Mouse (Mus musculus) lung, embryonic 15.5 days (tissue): ENCODE data around the gene Emp2. TPM values are rescaled to one million over a fixed set of nuclear protein-coding genes. Genes with fewer than 3 reads are reported as not detected.

Experiments
- ATAC-seq: fragments of 200-750 bp; cut with Nextera tagmentation; 2 replicates; pipeline ENCODE4 v1.8.0; 2017; ENCODE audit warnings: moderate number of reproducible peaks, borderline replicate concordance; ENCODE audit not compliant: low FRiP score, low TSS enrichment; ENCODE audit errors: extremely low read depth
- H3K27ac ChIP-seq: fragments of 300-500 bp; sonication (generic); 2 replicates; pipeline ENCODE4 v1.5.1; 2015; ENCODE audit warnings: moderate library complexity, mild to moderate bottlenecking, inconsistent platforms
- H3K27me3 ChIP-seq: fragments of 300-500 bp; sonication (generic); 2 replicates; pipeline ENCODE4 v1.6.1; 2015; ENCODE audit warnings: inconsistent platforms
- H3K36me3 ChIP-seq: fragments of 300-500 bp; sonication (generic); 2 replicates; pipeline ENCODE4 v1.6.1; 2015; ENCODE audit warnings: inconsistent platforms
- H3K4me1 ChIP-seq: fragments of 300-500 bp; sonication (generic); 2 replicates; pipeline ENCODE4 v1.6.1; 2015; ENCODE audit warnings: inconsistent platforms
- H3K4me2 ChIP-seq: fragments of 300-500 bp; sonication (generic); 2 replicates; pipeline ENCODE4 v1.6.1; 2015; ENCODE audit warnings: inconsistent platforms, mild to moderate bottlenecking, moderate library complexity
- H3K4me3 ChIP-seq: fragments of 300-500 bp; sonication (generic); 2 replicates; pipeline ENCODE4 v1.5.1; 2015; ENCODE audit warnings: mild to moderate bottlenecking, inconsistent platforms
- H3K9ac ChIP-seq: fragments of 300-500 bp; sonication (generic); 2 replicates; pipeline ENCODE4 v1.6.1; 2015; ENCODE audit warnings: inconsistent platforms
- H3K9me3 ChIP-seq: fragments of 300-500 bp; sonication (generic); 2 replicates; pipeline ENCODE4 v1.6.1; 2016; ENCODE audit warnings: inconsistent platforms
- whole genome bisulfite sequencing: fragments of 180-500 bp; shearing (Covaris S2); methylation state at CpG from one replicate; pipeline ENCODE4 v1.1.7; 2015; 5-methylcytosine and 5-hydroxymethylcytosine counted together
- polyA plus RNA-seq: library from polyadenylated mRNA; unstranded; fragments of >200 nt; fragmentation: Nextera tagmentation; extraction: Ambion mirVana; gene quantifications from 2 replicates; pipeline ENCODE4 v1.2.1, GENCODE M21; 2015

Gene Emp2
- polyA plus RNA-seq, 1 experiment from 2014 or later = 93.8 TPM

DNA sequence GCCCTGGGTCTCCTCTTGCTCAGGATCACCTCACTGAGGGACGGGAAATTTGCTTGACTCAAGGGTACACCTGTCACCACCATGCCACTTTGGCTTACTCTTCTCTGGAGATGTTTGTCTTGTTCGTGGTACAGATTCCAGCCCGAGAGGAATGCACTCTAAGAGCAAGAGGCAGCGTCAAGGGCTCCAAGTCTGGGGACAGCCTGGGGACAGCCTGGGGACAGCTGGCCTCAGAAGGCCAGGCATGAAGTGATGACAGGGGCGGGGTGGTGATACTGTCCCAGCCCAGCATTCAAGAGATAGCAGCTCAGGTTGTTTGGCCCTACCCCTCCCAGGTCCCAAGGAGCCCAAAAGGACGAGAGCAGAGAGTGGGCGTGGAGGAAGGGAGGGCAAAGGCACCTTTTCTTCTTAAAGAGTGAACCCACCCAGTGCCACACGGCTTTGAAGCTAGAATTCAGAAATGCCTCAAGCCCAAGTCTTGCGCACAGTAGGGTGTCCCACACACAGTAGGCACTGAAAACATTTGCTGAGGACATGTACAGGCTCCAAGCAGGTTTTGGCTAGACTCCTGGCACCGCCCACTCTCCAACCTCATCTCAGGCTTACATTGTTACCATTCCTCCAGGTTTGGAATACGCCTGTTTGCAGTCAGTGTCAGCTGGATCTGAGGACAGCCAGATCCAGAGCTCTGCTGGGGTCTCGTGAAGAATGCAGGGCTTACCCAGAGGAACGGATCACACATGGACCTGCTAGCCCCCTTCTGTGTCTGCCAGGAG lies 23.8 kb upstream of the Emp2 start:
- no peak overlapping the region for H3K4me2 ChIP-seq
- H3K27me3 ChIP-seq = no peaks in the 10 kb centered on the region
- ATAC-seq = peak; percentile 48
- peak overlapping the region; percentile 84 for H3K27ac ChIP-seq
- no peak overlapping the region for H3K9ac ChIP-seq
- 58% methylated on average over 13 of the region's 13 CpGs for WGBS
- no peaks in the 10 kb centered on the region for H3K9me3 ChIP-seq
- H3K36me3 ChIP-seq = no peaks in the 10 kb centered on the region
- H3K4me1 ChIP-seq = peaks cover 20% of the 10 kb centered on the region
- H3K4me3 ChIP-seq = no peak overlapping the region

GRCm38 (mm10) chr16:10336454-10337421 lies 23.0 kb upstream of the Emp2 start:
- H3K4me1 ChIP-seq = peaks cover 18% of the 10 kb centered on the region
- H3K36me3 ChIP-seq = no peaks in the 10 kb centered on the region
- H3K9me3 ChIP-seq = no peaks in the 10 kb centered on the region
- no peaks in the 10 kb centered on the region for H3K27me3 ChIP-seq
- WGBS = 84% methylated on average over 19 of the region's 19 CpGs
- no peak for ATAC-seq
- no peak overlapping the region for H3K4me2 ChIP-seq
- H3K4me3 ChIP-seq = no peak overlapping the region
- no peak overlapping the region for H3K9ac ChIP-seq
- peak overlapping the region; percentile 84 for H3K27ac ChIP-seq

GRCm38 (mm10) chr16:10335953-10336352 lies 22.2 kb upstream of the Emp2 start:
- no peak for ATAC-seq
- Histone ChIP-seq H3K9ac (no peak overlapping the region), H3K9me3 (no peaks in the 10 kb centered on the region), H3K27me3 (no peaks in the 10 kb centered on the region), H3K36me3 (no peaks in the 10 kb centered on the region), H3K4me2 (no peak overlapping the region), H3K27ac (peak overlapping the region; percentile 36; the same call in 1 of the 2 replicates), H3K4me1 (peaks cover 21% of the 10 kb centered on the region), H3K4me3 (no peak overlapping the region)
- 66% methylated on average over 2 of the region's 2 CpGs for WGBS

GRCm38 (mm10) chr16:10332732-10333131 lies 19.0 kb upstream of the Emp2 start:
- Histone ChIP-seq H3K9ac (no peak overlapping the region), H3K4me3 (no peak overlapping the region), H3K9me3 (no peaks in the 10 kb centered on the region), H3K4me2 (no peak overlapping the region), H3K4me1 (peaks cover 20% of the 10 kb centered on the region), H3K36me3 (no peaks in the 10 kb centered on the region), H3K27ac (no peak overlapping the region), H3K27me3 (no peaks in the 10 kb centered on the region)
- 41% methylated on average over 7 of the region's 7 CpGs for WGBS
- ATAC-seq = no peak

DNA sequence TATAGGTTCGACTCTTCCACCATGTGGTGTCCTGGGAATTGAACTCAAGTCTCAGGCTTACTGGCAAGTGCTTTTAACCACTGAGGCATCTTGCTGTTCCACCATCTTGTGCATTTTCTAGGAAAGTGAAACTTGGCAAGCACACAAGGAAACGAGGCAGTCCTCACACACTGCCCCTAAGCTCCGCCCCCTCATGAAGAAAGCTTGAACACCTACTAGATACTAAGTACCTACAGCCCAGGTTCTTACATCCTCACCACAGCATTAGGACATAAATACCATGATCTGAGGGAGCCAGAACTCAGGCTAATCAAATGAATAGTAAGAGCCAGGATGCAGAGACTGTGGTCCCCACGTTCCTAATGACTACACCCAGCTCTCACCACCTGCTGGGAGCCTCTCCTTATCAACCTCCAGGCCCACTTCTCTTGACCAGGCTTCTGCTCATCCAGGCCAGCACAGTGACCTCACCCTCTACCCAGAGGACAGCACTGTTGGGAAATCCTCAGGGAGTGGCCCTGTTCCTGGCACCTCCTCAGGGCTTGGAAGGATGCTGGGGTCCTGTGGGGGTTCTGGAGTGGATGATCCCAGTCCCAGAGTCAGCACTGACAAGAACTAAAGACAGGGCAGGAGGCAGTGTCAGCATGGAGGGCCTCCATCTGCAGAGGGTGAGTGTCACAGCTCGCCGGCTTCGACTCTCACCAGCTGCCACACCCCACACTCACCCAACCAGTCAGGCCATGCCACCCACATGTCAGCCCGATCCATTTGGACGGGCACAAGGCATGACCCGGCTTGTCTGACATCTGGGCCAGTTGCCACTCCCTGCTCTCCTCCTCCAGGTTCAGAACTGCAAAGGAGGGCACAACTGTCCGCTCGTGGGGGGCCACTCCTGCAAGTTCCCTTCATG lies 17.1 kb upstream of the Emp2 start:
- H3K4me2 ChIP-seq = no peak overlapping the region

DNA sequence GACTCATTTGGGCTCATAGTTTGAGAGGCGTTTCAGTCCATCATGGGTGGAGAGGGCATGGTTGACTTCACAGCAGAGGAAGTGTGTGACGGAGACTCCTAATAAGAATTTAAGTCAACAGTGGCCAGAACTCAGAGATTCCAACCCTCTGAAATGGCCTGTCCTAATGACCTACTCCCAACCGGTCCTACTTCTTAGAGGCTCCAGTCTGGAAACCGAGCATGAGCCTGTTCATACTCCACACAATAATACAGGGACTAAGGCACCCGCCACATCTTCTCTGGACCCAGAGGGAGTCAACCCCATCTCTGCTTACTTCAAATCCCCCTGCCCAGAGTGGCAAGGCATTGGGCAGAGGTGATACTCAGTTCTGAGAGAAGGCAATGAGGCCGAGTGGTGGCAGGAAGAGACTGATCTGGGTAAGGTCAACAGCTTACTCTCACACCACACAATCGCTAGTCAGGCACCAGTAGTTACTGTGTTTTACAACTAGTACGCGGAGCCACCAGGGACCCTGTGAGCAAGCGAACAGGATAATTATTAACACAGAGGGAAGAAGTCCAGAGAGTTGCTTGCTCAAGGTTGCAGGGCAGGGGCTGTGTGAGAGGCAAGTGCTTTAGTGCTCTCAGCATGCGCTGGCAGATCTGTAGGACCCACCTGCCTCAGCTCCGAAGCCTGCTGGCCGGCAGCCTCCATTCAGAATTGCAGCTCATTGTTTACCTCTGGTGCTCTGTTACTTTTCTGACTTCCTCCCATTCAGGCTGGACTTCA lies 14.0 kb upstream of the Emp2 start:
- Histone ChIP-seq H3K27ac (peak overlapping the region; percentile 81), H3K4me1 (peaks cover 17% of the 10 kb centered on the region), H3K27me3 (no peaks in the 10 kb centered on the region), H3K36me3 (no peaks in the 10 kb centered on the region), H3K4me3 (no peak overlapping the region), H3K4me2 (no peak overlapping the region), H3K9ac (no peak overlapping the region), H3K9me3 (no peaks in the 10 kb centered on the region)
- ATAC-seq = peak; percentile 70
- WGBS = 49% methylated on average over 13 of the region's 13 CpGs

More for the DNA sequence above, 17.1 kb upstream of the Emp2 start:
- ATAC-seq = no peak
- peaks cover 20% of the 10 kb centered on the region for H3K4me1 ChIP-seq
- no peak overlapping the region for H3K27ac ChIP-seq
- no peak overlapping the region for H3K4me3 ChIP-seq
- H3K9ac ChIP-seq = no peak overlapping the region
- no peaks in the 10 kb centered on the region for H3K27me3 ChIP-seq
- H3K9me3 ChIP-seq = no peaks in the 10 kb centered on the region
- 59% methylated on average over 12 of the region's 12 CpGs for WGBS
- H3K36me3 ChIP-seq = no peaks in the 10 kb centered on the region

DNA sequence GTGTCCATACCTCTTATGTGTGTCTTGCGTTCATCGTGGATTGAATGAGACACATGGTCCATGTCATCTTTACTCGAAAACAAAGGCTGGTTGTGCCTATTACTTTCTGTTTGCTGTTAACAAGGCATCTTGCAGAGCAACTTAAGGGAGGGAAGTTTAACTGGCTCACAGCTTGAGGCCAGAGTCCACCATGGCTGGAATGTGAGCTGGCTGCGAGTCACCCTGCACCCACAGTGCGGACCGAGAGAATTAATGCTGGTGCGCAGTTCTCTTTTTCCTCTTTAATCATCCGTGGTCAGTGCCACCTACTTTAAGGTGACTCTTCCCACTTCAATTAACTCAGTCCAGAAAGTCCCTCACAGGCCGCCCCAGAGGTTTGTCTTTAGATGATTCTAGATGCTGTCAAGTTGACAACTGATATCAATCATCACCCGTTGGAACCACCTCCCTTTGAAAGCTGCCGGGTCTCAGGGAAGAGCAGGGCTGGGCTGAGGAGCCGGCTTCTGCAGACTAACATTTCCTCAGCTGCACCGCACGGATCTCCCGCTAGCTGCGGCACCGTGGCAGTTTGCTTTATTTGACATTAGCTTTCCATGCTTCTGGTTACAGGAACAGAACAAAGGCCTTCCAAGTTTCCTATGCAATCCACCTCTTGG lies 6.3 kb upstream of the Emp2 start:
- Histone ChIP-seq H3K9me3 (no peaks in the 10 kb centered on the region), H3K4me3 (no peak overlapping the region), H3K4me2 (no peak overlapping the region), H3K36me3 (no peaks in the 10 kb centered on the region), H3K27ac (no peak overlapping the region), H3K9ac (no peak overlapping the region), H3K4me1 (0 out of 2 replicates have a peak, but pooled peaks cover 2% of the 10 kb centered on the region), H3K27me3 (no peaks in the 10 kb centered on the region)
- no peak for ATAC-seq
- 40% methylated on average over 17 of the region's 17 CpGs for WGBS

DNA sequence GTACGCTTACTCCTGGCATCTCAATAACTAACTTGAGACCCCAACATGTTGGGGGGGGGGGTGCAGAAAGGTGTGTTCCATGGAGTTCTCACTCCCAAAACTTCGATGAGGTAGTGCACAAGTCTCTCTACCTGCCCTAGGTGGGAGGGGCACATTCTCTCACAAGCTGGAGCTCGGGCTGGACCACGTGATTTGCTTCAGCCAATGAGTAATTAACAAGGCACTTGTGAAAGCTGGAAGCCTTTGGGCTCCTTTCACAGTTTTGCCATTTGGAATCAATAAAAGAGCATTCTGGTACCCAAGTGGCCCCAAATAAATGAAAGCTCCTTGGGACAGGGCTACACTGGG lies 3.4 kb upstream of the Emp2 start:
- Histone ChIP-seq H3K27me3 (no peaks in the 10 kb centered on the region), H3K36me3 (no peaks in the 10 kb centered on the region), H3K4me2 (no peak overlapping the region), H3K27ac (no peak overlapping the region; the same call in 1 of the 2 replicates), H3K4me3 (no peak overlapping the region), H3K4me1 (peaks cover 16% of the 10 kb centered on the region), H3K9me3 (no peaks in the 10 kb centered on the region), H3K9ac (no peak overlapping the region)
- ATAC-seq = no peak
- WGBS = 61% methylated on average over 4 of the region's 4 CpGs

DNA sequence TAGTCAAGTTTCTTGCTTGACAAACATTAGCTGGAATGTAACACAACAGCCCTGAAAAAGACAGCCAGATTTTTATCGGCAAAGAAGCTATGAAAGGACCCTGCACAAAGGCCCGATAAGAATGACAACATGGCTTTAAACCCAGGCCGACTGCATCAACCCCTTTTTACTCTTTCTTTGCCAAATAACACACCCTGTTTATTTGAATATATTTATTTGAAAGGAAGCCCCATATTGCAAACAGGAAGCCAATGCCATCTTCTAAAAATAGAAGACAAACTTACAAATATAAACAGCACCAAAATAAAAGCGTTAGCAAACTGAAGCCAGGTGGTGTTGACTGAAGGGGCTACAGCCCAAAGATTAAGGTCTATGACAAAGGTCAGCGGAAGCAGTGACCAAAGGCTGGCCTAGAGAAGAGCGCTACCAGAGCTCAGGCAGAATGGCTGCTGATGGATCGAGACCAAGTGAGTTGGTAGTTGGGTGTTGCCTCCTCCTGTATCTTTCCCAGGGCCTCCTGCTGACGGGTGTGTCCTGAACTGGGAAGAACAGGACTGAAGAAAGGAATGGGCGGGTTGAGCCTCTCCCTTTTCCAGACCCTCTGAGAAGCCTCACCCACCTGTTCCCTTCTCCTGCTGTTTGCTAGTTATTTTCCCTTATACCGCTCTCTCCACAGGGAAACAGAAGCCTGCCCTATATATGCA lies 2.9 kb upstream of the Emp2 start:
- H3K4me3 ChIP-seq = no peak overlapping the region
- no peaks in the 10 kb centered on the region for H3K9me3 ChIP-seq
- ATAC-seq = no peak
- H3K27ac ChIP-seq = no peak overlapping the region; the same call in 1 of the 2 replicates
- WGBS = 55% methylated on average over 10 of the region's 10 CpGs
- H3K4me2 ChIP-seq = no peak overlapping the region
- peaks cover 20% of the 10 kb centered on the region for H3K4me1 ChIP-seq
- H3K27me3 ChIP-seq = no peaks in the 10 kb centered on the region
- no peaks in the 10 kb centered on the region for H3K36me3 ChIP-seq
- no peak overlapping the region for H3K9ac ChIP-seq

- Histone ChIP-seq H3K4me2 (peak overlapping the region; percentile 81), H3K4me1 (peaks cover 32% of the 10 kb centered on the region), H3K9ac (peak overlapping the region; percentile 68), H3K9me3 (no peaks in the 10 kb centered on the region), H3K36me3 (no peaks in the 10 kb centered on the region), H3K4me3 (peak overlapping the region; percentile 65), H3K27me3 (no peaks in the 10 kb centered on the region), H3K27ac (peak overlapping the region; percentile 66)
- 3% methylated on average over 15 of the region's 15 CpGs for WGBS
- ATAC-seq = peak; percentile 60
These were observed 542 bp downstream of the Emp2 start for GRCm38 (mm10) chr16:10313226-10313625.
